Mouse (Mus musculus) intestine, embryonic 15.5 days (tissue): ENCODE results near the gene Zfp277. TPM values are rescaled to one million over a fixed set of nuclear protein-coding genes. Genes with fewer than 3 reads are reported as not detected.

ENCODE experiments used
- polyA plus RNA-seq: library from polyadenylated mRNA; unstranded; fragments of >200 nt; fragmentation: Nextera tagmentation; extraction: Ambion mirVana; gene quantifications from 2 replicates; pipeline ENCODE4 v1.2.1, GENCODE M21; 2015

The Zfp277 gene
- polyA plus RNA-seq, 1 experiment from 2014 or later: 34.3 TPM

Other genes with a start within 250 kb of the Zfp277 start
- gene Lsmem1, start 246.4 kb downstream of the Zfp277 start, polyA plus RNA-seq: not detected in 2 replicates
- gene Ifrd1, start 197.4 kb downstream of the Zfp277 start, polyA plus RNA-seq: 93.6 and 101 TPM in 2 replicates
- gene Dock4, start 50 bp upstream of the Zfp277 start, polyA plus RNA-seq: 5.7 and 7.1 TPM in 2 replicates